Mouse (Mus musculus) neural tube, embryonic 14.5 days (tissue): ENCODE data around the gene Nxnl1. TPM values are rescaled to one million over a fixed set of nuclear protein-coding genes. Genes with fewer than 3 reads are reported as not detected.

ENCODE experiments used
- ATAC-seq: fragments of 200-750 bp; cut with Nextera tagmentation; 2 replicates; pipeline ENCODE4 v1.8.0; 2017; ENCODE audit warnings: low read depth, mild to moderate bottlenecking, moderate TSS enrichment, moderate library complexity
- H3K27ac ChIP-seq: fragments of 300-500 bp; sonication (generic); 2 replicates; pipeline ENCODE4 v1.5.1; 2014; ENCODE audit warnings: low read depth, mild to moderate bottlenecking, control low read depth, low read length, moderate library complexity, mixed read lengths
- H3K27me3 ChIP-seq: fragments of 300-500 bp; sonication (generic); 2 replicates; pipeline ENCODE4 v1.6.1; 2014; ENCODE audit warnings: low read length; ENCODE audit not compliant: control insufficient read depth, insufficient read depth
- H3K36me3 ChIP-seq: fragments of 300-500 bp; sonication (generic); 2 replicates; pipeline ENCODE4 v1.6.1; 2014; ENCODE audit warnings: low read length, mixed read lengths; ENCODE audit not compliant: control insufficient read depth, insufficient read depth
- H3K4me1 ChIP-seq: fragments of 300-500 bp; sonication (generic); 2 replicates; pipeline ENCODE4 v1.6.1; 2014; ENCODE audit warnings: low read length; ENCODE audit not compliant: control insufficient read depth, insufficient read depth
- H3K4me2 ChIP-seq: fragments of 300-500 bp; sonication (generic); 2 replicates; pipeline ENCODE4 v1.6.1; 2014; ENCODE audit warnings: mild to moderate bottlenecking, low read depth, low read length, control low read depth
- H3K4me3 ChIP-seq: fragments of 300-500 bp; sonication (generic); 2 replicates; pipeline ENCODE4 v1.5.1; 2014; ENCODE audit warnings: low read depth, low read length, control low read depth, mixed read lengths
- H3K9ac ChIP-seq: fragments of 300-500 bp; sonication (generic); replicated peaks from 2 replicates; pipeline ENCODE4 v1.6.1; 2014; ENCODE audit warnings: low read depth, mild to moderate bottlenecking, control low read depth, low read length, mixed read lengths
- H3K9me3 ChIP-seq: fragments of 300-500 bp; sonication (generic); 2 replicates; pipeline ENCODE4 v1.6.1; 2016; ENCODE audit warnings: low read length; ENCODE audit not compliant: control insufficient read depth
- WGBS: fragments of 180-500 bp; shearing (Covaris S2); extraction: QIAGEN DNeasy Blood & Tissue Kit; methylation state at CpG from one replicate; pipeline ENCODE4 v1.1.7; 2014; 5-methylcytosine and 5-hydroxymethylcytosine counted together
- polyA plus RNA-seq: library from polyadenylated mRNA; unstranded; fragments of >200 nt; fragmentation: Nextera tagmentation; extraction: Ambion mirVana; gene quantifications from 2 replicates; pipeline ENCODE4 v1.2.1, GENCODE M21; 2014

Nxnl1 gene
- polyA plus RNA-seq, 1 experiment from 2014 or later: not detected

DNA sequence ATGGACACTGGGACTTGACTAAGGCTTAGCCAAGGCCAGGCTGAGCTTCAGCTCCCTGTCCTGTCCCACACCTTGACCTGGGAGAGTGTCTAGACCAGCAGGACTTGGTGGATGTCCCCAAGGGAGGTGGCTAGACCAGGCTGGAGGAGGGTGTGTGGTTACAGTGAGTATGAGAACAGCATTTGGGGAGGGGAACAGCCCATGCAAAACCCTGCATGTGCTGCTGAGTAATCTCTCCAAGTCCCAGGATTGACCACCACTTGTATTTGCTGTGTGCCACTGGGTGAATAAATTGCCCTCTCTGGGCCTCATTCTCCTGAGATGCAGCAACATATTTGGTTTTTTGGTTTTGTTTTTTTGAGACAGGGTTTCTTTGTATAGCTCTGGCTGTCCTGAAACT is 32.0 kb upstream of the Nxnl1 start:
- no peak for ATAC-seq
- Histone ChIP-seq H3K9ac (no peak overlapping the region), H3K36me3 (no peaks in the 10 kb centered on the region), H3K4me3 (no peak overlapping the region), H3K9me3 (no peaks in the 10 kb centered on the region), H3K27me3 (0 out of 2 replicates have a peak, but pooled peaks cover 11% of the 10 kb centered on the region), H3K4me1 (peaks cover 11% of the 10 kb centered on the region; the same call in 1 of the 2 replicates), H3K27ac (no peak overlapping the region), H3K4me2 (no peak overlapping the region)

- Histone ChIP-seq H3K4me2 (no peak within 1 kb of the TSS), H3K4me1 (peaks cover 15% of the 10 kb centered on the region), H3K27ac (no peak within 1 kb of the TSS), H3K36me3 (no peaks in the 10 kb centered on the region), H3K9me3 (no peaks in the 10 kb centered on the region), H3K4me3 (no peak within 1 kb of the TSS), H3K9ac (no peak within 1 kb of the TSS), H3K27me3 (0 out of 2 replicates have a peak, but pooled peaks cover 9% of the 10 kb centered on the region)
- ATAC-seq: no peak
- 71% methylated on average over 3 of the region's 3 CpGs for WGBS
Measured at GRCm38 (mm10) chr8:71597451-71597850, 31.1 kb upstream of the Nxnl1 start, which contains the start of gene Fam129c. Gene Fam129c, plus strand, starts transcription at chr8:71597648.

- WGBS: 89% methylated on average over 4 of the region's 4 CpGs
- Histone ChIP-seq H3K9me3 (no peaks in the 10 kb centered on the region), H3K9ac (no peak overlapping the region), H3K4me1 (peaks cover 11% of the 10 kb centered on the region), H3K4me2 (no peak overlapping the region), H3K27me3 (0 out of 2 replicates have a peak, but pooled peaks cover 7% of the 10 kb centered on the region), H3K36me3 (no peaks in the 10 kb centered on the region), H3K4me3 (no peak overlapping the region), H3K27ac (no peak overlapping the region)
- no peak for ATAC-seq
Measured at GRCm38 (mm10) chr8:71596798-71597197, 30.4 kb upstream of the Nxnl1 start.

DNA sequence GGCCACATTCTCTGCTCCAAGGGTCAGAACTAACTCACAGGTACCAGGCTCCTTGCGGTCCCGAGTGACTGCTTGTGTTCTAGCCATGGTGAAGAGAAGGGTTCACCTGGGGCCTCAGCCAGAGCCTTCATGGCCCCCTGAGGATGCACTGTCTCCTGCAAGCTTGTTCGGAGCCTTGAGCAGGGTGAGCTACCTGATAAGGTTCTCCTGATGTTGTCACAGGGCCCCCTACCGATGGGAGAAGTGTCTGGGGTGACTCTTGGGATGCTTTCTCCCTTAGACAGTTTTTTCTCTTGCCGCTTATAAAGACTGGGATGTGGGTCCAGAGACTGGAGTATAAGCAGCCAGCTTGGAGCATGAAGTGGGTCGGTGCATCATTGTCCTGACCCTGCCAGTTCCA is 30.0 kb upstream of the Nxnl1 start:
- whole genome bisulfite sequencing: 55% methylated on average over 6 of the region's 6 CpGs
- ATAC-seq: no peak
- Histone ChIP-seq H3K27ac (no peak overlapping the region), H3K9ac (no peak overlapping the region), H3K4me1 (peaks cover 11% of the 10 kb centered on the region), H3K27me3 (0 out of 2 replicates have a peak, but pooled peaks cover 6% of the 10 kb centered on the region), H3K4me3 (no peak overlapping the region), H3K4me2 (no peak overlapping the region), H3K9me3 (no peaks in the 10 kb centered on the region), H3K36me3 (no peaks in the 10 kb centered on the region)

- WGBS: 7% methylated on average over 27 of the region's 27 CpGs
- ATAC-seq: peak; percentile 18; the same call in 1 of the 2 replicates
- Histone ChIP-seq H3K4me3 (no peak overlapping the region), H3K9me3 (no peaks in the 10 kb centered on the region), H3K4me2 (no peak overlapping the region), H3K36me3 (no peaks in the 10 kb centered on the region), H3K27me3 (0 out of 2 replicates have a peak, but pooled peaks cover 5% of the 10 kb centered on the region), H3K4me1 (peaks cover 16% of the 10 kb centered on the region), H3K27ac (no peak overlapping the region), H3K9ac (no peak overlapping the region)
Measured at GRCm38 (mm10) chr8:71595862-71596261, 29.5 kb upstream of the Nxnl1 start.

DNA sequence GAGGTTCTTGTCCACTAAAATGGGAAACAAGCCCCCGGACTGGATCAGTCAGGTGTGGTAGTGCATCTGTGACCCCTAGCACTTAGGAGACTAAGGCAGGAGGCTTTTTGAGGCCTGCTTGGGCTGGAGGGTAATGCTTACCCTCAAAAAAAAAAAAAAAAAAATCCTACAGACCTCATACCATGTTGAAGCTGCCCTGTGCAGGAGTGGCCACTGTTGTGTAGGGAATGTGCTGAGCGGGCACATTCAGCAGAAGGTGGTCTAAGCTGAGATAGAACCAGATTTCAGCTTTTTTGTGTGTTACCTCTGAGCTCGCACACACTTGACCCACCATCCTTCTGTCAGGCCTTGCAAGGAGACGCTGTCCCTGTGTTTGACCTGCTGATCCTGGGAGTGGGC is 27.9 kb upstream of the Nxnl1 start:
- no peaks in the 10 kb centered on the region for H3K27me3 ChIP-seq
- no peak for ATAC-seq
- H3K4me1 ChIP-seq: peaks cover 19% of the 10 kb centered on the region
- 98% methylated on average over 4 of the region's 4 CpGs for WGBS
- H3K27ac ChIP-seq: no peak overlapping the region
- H3K36me3 ChIP-seq: no peaks in the 10 kb centered on the region
- H3K4me3 ChIP-seq: no peak overlapping the region
- H3K4me2 ChIP-seq: no peak overlapping the region
- H3K9me3 ChIP-seq: no peaks in the 10 kb centered on the region
- H3K9ac ChIP-seq: no peak overlapping the region

GRCm38 (mm10) chr8:71593556-71594323 is 27.3 kb upstream of the Nxnl1 start:
- Histone ChIP-seq H3K9me3 (no peaks in the 10 kb centered on the region), H3K9ac (no peak overlapping the region), H3K4me1 (peaks cover 19% of the 10 kb centered on the region), H3K36me3 (no peaks in the 10 kb centered on the region), H3K4me2 (no peak overlapping the region), H3K27ac (no peak overlapping the region), H3K4me3 (no peak overlapping the region), H3K27me3 (no peaks in the 10 kb centered on the region)
- WGBS: 91% methylated on average over 8 of the region's 8 CpGs
- ATAC-seq: no peak

- no peaks in the 10 kb centered on the region for H3K9me3 ChIP-seq
- peaks cover 19% of the 10 kb centered on the region for H3K4me1 ChIP-seq
- WGBS: 5% methylated on average over 58 of the region's 60 CpGs
- H3K9ac ChIP-seq: peak overlapping the region; percentile 94
- H3K27ac ChIP-seq: peak overlapping the region; percentile 98
- H3K4me2 ChIP-seq: peak overlapping the region; percentile 76
- H3K27me3 ChIP-seq: no peaks in the 10 kb centered on the region
- H3K36me3 ChIP-seq: no peaks in the 10 kb centered on the region
- H3K4me3 ChIP-seq: peak overlapping the region; percentile 79
- ATAC-seq: peak; percentile 74
Measured at GRCm38 (mm10) chr8:71592374-71593170, 26.2 kb upstream of the Nxnl1 start.
